Mouse (Mus musculus): Measurements from ENCODE around the gene Abr. TPM values are rescaled to one million over a fixed set of nuclear protein-coding genes. Genes with fewer than 3 reads are reported as not detected.
A peak's percentile ranks its signal among the peaks of the same experiment; 100 is the strongest.

Abr gene
- polyA plus RNA-seq, 1 experiment, result 23.1 TPM

DNA sequence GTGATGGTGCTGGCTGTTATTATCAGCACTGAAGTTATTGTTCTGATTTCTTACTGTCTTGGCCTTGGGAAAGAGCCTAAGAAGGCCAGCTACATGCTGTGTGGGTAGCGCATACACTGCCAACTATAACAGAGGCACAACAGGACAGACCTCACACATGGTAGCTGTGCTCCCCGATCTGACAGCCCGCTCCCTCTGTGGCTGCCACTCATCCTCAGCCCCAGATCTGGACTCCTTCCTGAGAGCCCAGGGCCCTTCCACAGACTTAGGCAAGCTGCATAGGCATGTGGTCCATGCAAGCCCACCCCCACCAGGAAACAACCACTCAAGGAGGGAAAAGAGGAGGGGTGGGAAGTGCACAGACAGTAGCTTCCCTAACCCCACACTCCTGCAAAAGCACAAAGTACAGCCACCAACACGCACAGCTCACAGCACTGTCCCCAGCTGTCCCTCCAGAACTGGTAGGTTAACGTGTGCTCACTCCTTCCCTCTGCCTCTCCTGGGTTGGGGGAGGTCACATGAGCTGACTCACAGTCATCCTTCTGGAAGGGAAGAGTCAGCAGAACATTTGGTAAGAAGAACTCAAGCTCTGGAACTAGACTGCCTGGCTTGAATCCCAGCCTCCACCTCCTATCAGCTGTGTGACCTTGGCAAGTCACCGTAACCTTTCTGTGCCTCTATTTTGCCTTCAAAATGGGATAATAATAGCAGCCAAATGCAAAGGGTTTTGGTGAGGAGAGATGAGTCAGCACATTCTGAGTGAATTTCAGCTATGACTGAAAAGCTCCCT lies 92.6 kb downstream of the Abr start:
- Histone ChIP-seq H3K4me1 (ENCODE audit: control insufficient read depth, insufficient read depth, low read length) (peaks cover 9% of the 10 kb centered on the region; the same call in 1 of the 2 replicates), H3K4me3 (ENCODE audit: insufficient read depth, low read length) (no peak overlapping the region), H3K27ac (ENCODE audit: insufficient read depth, low read length) (peak overlapping the region; percentile 38; the same call in 1 of the 2 replicates)
- TF ChIP-seq POLR2A (IDR thresholded peaks at IDR 0.05; ENCODE audit: low read depth, low read length), result peak; percentile 42; the same call in 1 of the 2 replicates
- TF ChIP-seq CTCF (IDR thresholded peaks at IDR 0.05; ENCODE audit: borderline replicate concordance, insufficient read depth, low read length), result no peak

DNA sequence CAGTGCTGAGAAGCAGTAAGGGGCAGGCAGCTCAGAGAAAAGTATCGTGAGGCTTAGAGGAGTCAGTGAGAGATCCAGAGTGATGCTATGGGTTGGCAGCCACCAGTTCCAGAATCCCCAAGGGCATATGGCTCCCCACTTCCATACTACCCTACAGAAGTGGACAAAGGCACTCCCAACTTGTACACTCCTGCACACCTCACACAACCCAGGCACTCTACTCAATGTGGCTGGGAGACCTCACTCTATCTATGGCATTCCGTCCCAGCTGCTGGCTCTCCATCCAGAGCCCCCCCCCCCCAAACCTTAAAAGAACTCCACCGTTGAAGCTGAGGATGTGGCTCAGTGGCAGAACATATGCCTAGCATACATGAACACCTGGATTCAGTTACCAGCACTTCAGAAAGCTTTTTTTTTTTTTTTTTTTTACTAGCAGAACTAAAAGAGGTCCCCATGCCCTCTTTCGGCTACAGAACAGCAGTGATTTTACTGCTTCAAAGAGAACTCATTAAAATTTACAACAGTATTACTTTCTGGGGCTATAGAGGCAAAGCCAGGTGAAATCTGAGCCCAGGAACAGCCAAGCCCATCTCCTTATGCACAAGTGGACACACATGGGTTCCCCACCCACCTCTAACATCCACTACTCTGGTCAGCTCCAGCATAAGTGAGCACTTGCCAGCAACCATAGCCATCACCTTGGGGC lies 96.3 kb downstream of the Abr start:
- Histone ChIP-seq H3K4me1 (ENCODE audit: control insufficient read depth, insufficient read depth, low read length) (peaks cover 9% of the 10 kb centered on the region; the same call in 1 of the 2 replicates), H3K4me3 (ENCODE audit: insufficient read depth, low read length) (no peak overlapping the region), H3K27ac (ENCODE audit: insufficient read depth, low read length) (no peak overlapping the region)
- TF ChIP-seq POLR2A (IDR thresholded peaks at IDR 0.05; ENCODE audit: low read depth, low read length) (no peak), CTCF (IDR thresholded peaks at IDR 0.05; ENCODE audit: borderline replicate concordance, insufficient read depth, low read length) (no peak)

DNA sequence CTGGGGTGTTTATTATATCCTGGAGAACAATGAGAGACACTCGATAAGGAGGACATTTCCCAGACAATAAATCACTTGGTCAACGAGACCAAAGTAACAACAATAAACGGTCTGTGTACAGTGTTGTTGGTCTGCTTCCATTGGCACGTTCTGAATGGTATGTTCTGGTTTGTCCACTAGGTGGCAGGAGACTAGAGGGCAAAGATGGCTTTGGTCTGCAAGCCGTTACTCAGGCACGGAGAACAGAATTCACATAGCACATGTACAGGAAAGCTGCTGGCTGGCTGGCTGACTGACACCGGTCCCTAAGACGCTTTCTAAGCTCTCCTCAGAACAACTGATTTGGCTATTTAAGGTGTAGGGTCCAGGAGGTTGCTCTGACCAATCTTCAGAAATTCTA lies 97.2 kb downstream of the Abr start:
- TF ChIP-seq CTCF (IDR thresholded peaks at IDR 0.05; ENCODE audit: borderline replicate concordance, insufficient read depth, low read length) (peak; percentile 81), POLR2A (IDR thresholded peaks at IDR 0.05; ENCODE audit: low read depth, low read length) (no peak)
- peaks cover 3% of the 10 kb centered on the region; the same call in 1 of the 2 replicates for H3K4me1 ChIP-seq (ENCODE audit: control insufficient read depth, insufficient read depth, low read length)
- H3K27ac ChIP-seq (ENCODE audit: insufficient read depth, low read length), result no peak overlapping the region
- H3K4me3 ChIP-seq (ENCODE audit: insufficient read depth, low read length), result no peak overlapping the region

DNA sequence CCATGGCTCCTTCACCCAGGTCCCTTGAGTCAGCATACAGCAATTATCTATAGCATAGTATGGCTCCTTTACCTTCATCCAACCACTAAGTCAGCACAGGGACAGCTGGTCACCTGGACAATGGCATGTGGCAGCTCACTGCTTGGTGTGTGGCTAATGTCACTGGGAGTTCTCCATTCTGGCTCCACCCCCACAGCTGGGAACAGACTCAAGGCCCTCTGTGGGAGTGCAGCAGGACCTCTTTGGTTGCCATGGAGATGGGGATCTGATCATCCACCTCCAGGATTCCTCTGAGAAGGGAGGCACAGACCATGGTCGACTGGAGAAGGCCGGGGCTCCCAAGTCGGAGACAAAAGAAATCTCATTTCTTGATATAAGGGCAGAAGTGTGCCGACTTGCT lies 98.8 kb downstream of the Abr start:
- TF ChIP-seq POLR2A (IDR thresholded peaks at IDR 0.05; ENCODE audit: low read depth, low read length) (no peak), CTCF (IDR thresholded peaks at IDR 0.05; ENCODE audit: borderline replicate concordance, insufficient read depth, low read length) (no peak)
- H3K4me1 ChIP-seq (ENCODE audit: control insufficient read depth, insufficient read depth, low read length), result no peaks in the 10 kb centered on the region
- no peak overlapping the region for H3K4me3 ChIP-seq (ENCODE audit: insufficient read depth, low read length)
- H3K27ac ChIP-seq (ENCODE audit: insufficient read depth, low read length), result no peak overlapping the region

DNA sequence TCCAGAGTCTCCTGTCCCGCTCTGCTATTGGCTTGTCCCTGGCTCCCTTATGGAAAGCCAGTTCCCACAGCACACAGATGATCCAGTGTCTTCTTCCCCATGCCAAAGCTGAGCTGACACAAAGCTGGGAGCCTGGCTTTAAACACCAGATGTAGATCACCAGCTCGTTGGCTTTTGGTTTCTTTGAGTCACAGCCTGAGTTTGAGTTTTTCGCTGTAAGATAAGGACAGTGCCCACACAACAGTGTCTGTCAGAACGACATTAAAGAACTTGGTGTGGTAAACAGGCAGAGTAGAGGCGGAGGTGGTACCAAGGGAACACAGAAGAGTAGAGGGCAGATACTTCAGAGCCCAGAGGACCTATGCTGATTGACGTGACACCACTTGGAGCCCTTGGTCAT lies 101.2 kb downstream of the Abr start:
- Histone ChIP-seq H3K4me3 (ENCODE audit: insufficient read depth, low read length) (no peak overlapping the region), H3K4me1 (ENCODE audit: control insufficient read depth, insufficient read depth, low read length) (no peaks in the 10 kb centered on the region), H3K27ac (ENCODE audit: insufficient read depth, low read length) (no peak overlapping the region)
- no peak for TF ChIP-seq CTCF (IDR thresholded peaks at IDR 0.05; ENCODE audit: borderline replicate concordance, insufficient read depth, low read length)
- no peak for TF ChIP-seq POLR2A (IDR thresholded peaks at IDR 0.05; ENCODE audit: low read depth, low read length)

- peaks cover 4% of the 10 kb centered on the region; the same call in 1 of the 2 replicates for H3K4me1 ChIP-seq (ENCODE audit: control insufficient read depth, insufficient read depth, low read length)
- TF ChIP-seq CTCF (IDR thresholded peaks at IDR 0.05; ENCODE audit: borderline replicate concordance, insufficient read depth, low read length), result no peak
- TF ChIP-seq POLR2A (IDR thresholded peaks at IDR 0.05; ENCODE audit: low read depth, low read length), result no peak
- no peak overlapping the region for H3K27ac ChIP-seq (ENCODE audit: insufficient read depth, low read length)
- no peak overlapping the region for H3K4me3 ChIP-seq (ENCODE audit: insufficient read depth, low read length)
Observed at GRCm38 (mm10) chr11:76518613-76519012, 103.5 kb downstream of the Abr start.

DNA sequence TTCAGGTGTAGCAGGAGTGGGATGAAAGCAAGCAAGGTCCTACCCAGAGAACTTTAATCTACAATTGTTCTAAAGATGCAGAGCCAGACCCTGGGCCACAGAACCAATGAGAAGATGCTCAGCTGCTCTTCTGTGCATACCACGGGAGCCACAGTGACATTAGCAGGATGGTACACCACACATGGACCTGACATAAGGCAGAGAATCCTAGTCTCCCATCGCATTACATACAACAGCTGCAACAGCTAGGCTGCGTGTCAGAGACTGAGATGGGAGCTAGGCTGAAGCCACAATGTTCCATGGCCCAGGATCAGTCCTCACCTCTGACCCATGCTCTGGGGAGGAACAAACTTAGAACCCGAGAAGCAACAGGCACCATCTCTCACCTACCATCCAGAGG lies 104.0 kb downstream of the Abr start:
- no peak overlapping the region for H3K27ac ChIP-seq (ENCODE audit: insufficient read depth, low read length)
- peaks cover 4% of the 10 kb centered on the region; the same call in 1 of the 2 replicates for H3K4me1 ChIP-seq (ENCODE audit: control insufficient read depth, insufficient read depth, low read length)
- TF ChIP-seq POLR2A (IDR thresholded peaks at IDR 0.05; ENCODE audit: low read depth, low read length), result no peak
- TF ChIP-seq CTCF (IDR thresholded peaks at IDR 0.05; ENCODE audit: borderline replicate concordance, insufficient read depth, low read length), result no peak
- no peak overlapping the region for H3K4me3 ChIP-seq (ENCODE audit: insufficient read depth, low read length)

GRCm38 (mm10) chr11:76516951-76517350 lies 105.2 kb downstream of the Abr start:
- peaks cover 4% of the 10 kb centered on the region; the same call in 1 of the 2 replicates for H3K4me1 ChIP-seq (ENCODE audit: control insufficient read depth, insufficient read depth, low read length)
- TF ChIP-seq POLR2A (IDR thresholded peaks at IDR 0.05; ENCODE audit: low read depth, low read length), result no peak
- TF ChIP-seq CTCF (IDR thresholded peaks at IDR 0.05; ENCODE audit: borderline replicate concordance, insufficient read depth, low read length), result no peak
- H3K4me3 ChIP-seq (ENCODE audit: insufficient read depth, low read length), result no peak overlapping the region
- H3K27ac ChIP-seq (ENCODE audit: insufficient read depth, low read length), result no peak overlapping the region

- Histone ChIP-seq H3K27ac (ENCODE audit: insufficient read depth, low read length) (no peak overlapping the region), H3K4me1 (ENCODE audit: control insufficient read depth, insufficient read depth, low read length) (peaks cover 4% of the 10 kb centered on the region; the same call in 1 of the 2 replicates), H3K4me3 (ENCODE audit: insufficient read depth, low read length) (no peak overlapping the region)
- TF ChIP-seq POLR2A (IDR thresholded peaks at IDR 0.05; ENCODE audit: low read depth, low read length) (no peak), CTCF (IDR thresholded peaks at IDR 0.05; ENCODE audit: borderline replicate concordance, insufficient read depth, low read length) (no peak)
Observed at GRCm38 (mm10) chr11:76515123-76515522, 107.0 kb downstream of the Abr start.

DNA sequence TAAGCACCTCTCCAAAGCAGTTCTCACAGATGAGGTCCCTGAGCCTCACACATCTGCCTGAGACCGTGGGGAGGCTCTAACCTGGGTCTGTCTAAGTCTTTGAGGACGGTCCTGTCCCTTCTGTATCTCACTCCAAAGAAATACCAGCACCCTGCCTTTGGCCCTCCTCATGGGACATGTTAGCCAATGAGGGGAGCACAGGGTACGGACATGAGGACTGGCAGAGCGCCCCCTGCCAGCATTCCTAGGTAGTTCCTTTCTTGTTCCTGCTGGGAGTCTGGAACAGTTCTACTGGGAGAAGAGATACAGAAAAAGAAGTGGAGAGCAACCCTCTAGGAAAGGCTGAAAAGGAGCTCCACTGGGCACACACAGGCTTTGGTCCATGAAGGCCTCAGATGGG lies 111.1 kb downstream of the Abr start:
- no peak overlapping the region for H3K4me3 ChIP-seq (ENCODE audit: insufficient read depth, low read length)
- H3K27ac ChIP-seq (ENCODE audit: insufficient read depth, low read length), result no peak overlapping the region
- H3K4me1 ChIP-seq (ENCODE audit: control insufficient read depth, insufficient read depth, low read length), result peaks cover 4% of the 10 kb centered on the region; the same call in 1 of the 2 replicates
- TF ChIP-seq CTCF (IDR thresholded peaks at IDR 0.05; ENCODE audit: borderline replicate concordance, insufficient read depth, low read length), result 0 out of 2 replicates have a peak, but pooled peaks have one; percentile 13
- TF ChIP-seq POLR2A (IDR thresholded peaks at IDR 0.05; ENCODE audit: low read depth, low read length), result no peak
